Mouse (Mus musculus) MEL (cell line): ENCODE results near the gene Rps5. TPM values are rescaled to one million over a fixed set of nuclear protein-coding genes. Genes with fewer than 3 reads are reported as not detected.

Source experiments
- DNase-seq: peaks from one replicate; pipeline ENCODE4 v3.0.0; 2011; ENCODE audit warnings: low read depth, low spot score
- H3K27ac ChIP-seq: 2 replicates; pipeline ENCODE4 v1.5.1; 2012; ENCODE audit warnings: low read depth, mild to moderate bottlenecking, control low read depth, low read length, moderate library complexity; ENCODE audit not compliant: control insufficient read depth
- H3K27me3 ChIP-seq, 2 experiments: fragments of 150-350 bp in 1 of 2; sonication (generic) in 1 of 2; 2 replicates each; pipeline ENCODE4 v1.6.1; 2012; ENCODE audit warnings: low read length in 2 of 2, mild to moderate bottlenecking in 2 of 2, improper control_type of control experiment in 1 of 2, moderate library complexity in 1 of 2; ENCODE audit not compliant: insufficient read depth in 2 of 2, control insufficient read depth in 1 of 2
- H3K36me3 ChIP-seq, 2 experiments: 2 replicates each; pipeline ENCODE4 v1.6.1; 2012 to 2014; ENCODE audit warnings: low read length in 2 of 2, improper control_type of control experiment in 1 of 2, inconsistent platforms in 1 of 2, mild to moderate bottlenecking in 1 of 2; ENCODE audit not compliant: insufficient read depth in 2 of 2, control insufficient read depth in 1 of 2
- H3K4me1 ChIP-seq, 2 experiments: fragments of 150-350 bp in 1 of 2; sonication (generic) in 1 of 2; 2 replicates each; pipeline ENCODE4 v1.6.1; 2012; ENCODE audit warnings: low read length in 2 of 2, improper control_type of control experiment in 1 of 2, mild to moderate bottlenecking in 1 of 2; ENCODE audit not compliant: insufficient read depth in 2 of 2, control insufficient read depth in 1 of 2
- H3K4me3 ChIP-seq, 2 experiments: fragments of 150-350 bp in 1 of 2; sonication (generic) in 1 of 2; 2 replicates each; pipeline ENCODE4 v1.5.1; 2012; ENCODE audit warnings: low read depth in 2 of 2, low read length in 2 of 2, mild to moderate bottlenecking in 2 of 2, moderate library complexity in 2 of 2, control low read depth in 1 of 2, improper control_type of control experiment in 1 of 2; ENCODE audit not compliant: control insufficient read depth in 1 of 2, insufficient read depth in 1 of 2
- H3K79me2 ChIP-seq: 2 replicates; pipeline ENCODE4 v1.6.1; 2012; ENCODE audit warnings: mild to moderate bottlenecking, low read length, moderate library complexity; ENCODE audit not compliant: control insufficient read depth, poor library complexity, insufficient read depth
- H3K9ac ChIP-seq: 2 replicates; pipeline ENCODE4 v1.6.1; 2012; ENCODE audit warnings: low read depth, mild to moderate bottlenecking, control low read depth, low read length, moderate library complexity; ENCODE audit not compliant: control insufficient read depth, poor library complexity, severe bottlenecking
- H3K9me3 ChIP-seq: fragments of 150-350 bp; sonication (generic); replicated peaks from 2 replicates; pipeline ENCODE4 v1.6.1; 2012; ENCODE audit warnings: mild to moderate bottlenecking, low read length, improper control_type of control experiment, moderate library complexity; ENCODE audit not compliant: insufficient read depth
- BHLHE40 ChIP-seq: IDR thresholded peaks from 2 replicates; pipeline ENCODE4 v1.6.1; 2012; ENCODE audit warnings: low read depth, mild to moderate bottlenecking, inconsistent platforms, low read length, improper control_type of control experiment, borderline replicate concordance
- CHD2 ChIP-seq: IDR thresholded peaks from 2 replicates; pipeline ENCODE4 v1.6.1; 2011; ENCODE audit warnings: low read length, improper control_type of control experiment
- CTCF ChIP-seq, 3 experiments: IDR thresholded peaks in 2 of 3; conservative IDR thresholded peaks in 1 of 3; 2 replicates each; pipeline ENCODE4 v1.5.1; 2011 to 2012; ENCODE audit warnings: low read length in 3 of 3, low read depth in 2 of 3, mild to moderate bottlenecking in 2 of 3, improper control_type of control experiment in 1 of 3, inconsistent platforms in 1 of 3, mixed read lengths in 1 of 3, moderate library complexity in 1 of 3; ENCODE audit not compliant: control insufficient read depth in 1 of 3, insufficient read depth in 1 of 3, poor library complexity in 1 of 3, severe bottlenecking in 1 of 3
- ELF1 ChIP-seq: IDR thresholded peaks from 2 replicates; pipeline ENCODE4 v1.6.1; 2014; ENCODE audit warnings: low read depth, mild to moderate bottlenecking, inconsistent platforms, low read length, improper control_type of control experiment, moderate library complexity
- GATA1 ChIP-seq: IDR thresholded peaks from 2 replicates; pipeline ENCODE4 v1.6.1; 2011; ENCODE audit warnings: low read depth, low read length, improper control_type of control experiment
- MAFK ChIP-seq: IDR thresholded peaks from 2 replicates; pipeline ENCODE4 v1.6.1; 2011; ENCODE audit warnings: low read depth, mild to moderate bottlenecking, low read length, improper control_type of control experiment, borderline replicate concordance
- MAX ChIP-seq: IDR thresholded peaks from 2 replicates; pipeline ENCODE4 v1.6.1; 2011; ENCODE audit warnings: low read length, improper control_type of control experiment
- MAZ ChIP-seq: IDR thresholded peaks from 2 replicates; pipeline ENCODE4 v1.6.1; 2012; ENCODE audit warnings: low read depth, mild to moderate bottlenecking, inconsistent platforms, low read length, improper control_type of control experiment
- MEF2A ChIP-seq: IDR thresholded peaks from 2 replicates; pipeline ENCODE4 v1.6.1; 2014; ENCODE audit warnings: low read depth, mild to moderate bottlenecking, inconsistent platforms, low read length, improper control_type of control experiment; ENCODE audit not compliant: poor library complexity, insufficient replicate concordance, severe bottlenecking; ENCODE audit errors: extremely low read depth
- MXI1 ChIP-seq: IDR thresholded peaks from 2 replicates; pipeline ENCODE4 v1.6.1; 2011; ENCODE audit warnings: mild to moderate bottlenecking, low read depth, low read length, improper control_type of control experiment
- MYC ChIP-seq: IDR thresholded peaks from 2 replicates; pipeline ENCODE4 v1.6.1; 2011; ENCODE audit warnings: low read depth, mild to moderate bottlenecking, low read length, improper control_type of control experiment, moderate library complexity
- NRF1 ChIP-seq: IDR thresholded peaks from 2 replicates; pipeline ENCODE4 v1.6.1; 2014; ENCODE audit warnings: low read depth, mild to moderate bottlenecking, inconsistent platforms, low read length, improper control_type of control experiment, moderate library complexity; ENCODE audit not compliant: poor library complexity, insufficient read depth, severe bottlenecking
- RAD21 ChIP-seq: IDR thresholded peaks from 2 replicates; pipeline ENCODE4 v1.6.1; 2011; ENCODE audit warnings: mild to moderate bottlenecking, low read depth, low read length, improper control_type of control experiment
- RCOR1 ChIP-seq: IDR thresholded peaks from 2 replicates; pipeline ENCODE4 v1.6.1; 2012; ENCODE audit warnings: low read depth, mild to moderate bottlenecking, inconsistent platforms, low read length, improper control_type of control experiment
- SIN3A ChIP-seq: IDR thresholded peaks from 2 replicates; pipeline ENCODE4 v1.6.1; 2012; ENCODE audit warnings: low read length, improper control_type of control experiment, inconsistent platforms
- SMC3 ChIP-seq: IDR thresholded peaks from 2 replicates; pipeline ENCODE4 v1.6.1; 2011; ENCODE audit warnings: low read depth, low read length, improper control_type of control experiment
- TCF12 ChIP-seq: IDR thresholded peaks from 2 replicates; pipeline ENCODE4 v1.6.1; 2014; ENCODE audit warnings: low read depth, mild to moderate bottlenecking, inconsistent platforms, low read length, improper control_type of control experiment, moderate library complexity
- UBTF ChIP-seq: IDR thresholded peaks from 2 replicates; pipeline ENCODE4 v1.6.1; 2012; ENCODE audit warnings: low read depth, mild to moderate bottlenecking, inconsistent platforms, low read length, improper control_type of control experiment, moderate library complexity, borderline replicate concordance; ENCODE audit not compliant: insufficient read depth
- USF1 ChIP-seq: IDR thresholded peaks from 2 replicates; pipeline ENCODE4 v1.6.1; 2014; ENCODE audit warnings: low read depth, mild to moderate bottlenecking, inconsistent platforms, low read length, improper control_type of control experiment, moderate library complexity
- USF2 ChIP-seq, 2 experiments: IDR thresholded peaks; 2 replicates each; pipeline ENCODE4 v1.6.1; 2011 to 2012; ENCODE audit warnings: improper control_type of control experiment in 2 of 2, low read length in 2 of 2, borderline replicate concordance in 1 of 2, inconsistent platforms in 1 of 2, low read depth in 1 of 2, mild to moderate bottlenecking in 1 of 2; ENCODE audit not compliant: insufficient read depth in 1 of 2
- ZC3H11A ChIP-seq: IDR thresholded peaks from 2 replicates; pipeline ENCODE4 v1.6.1; 2012; ENCODE audit warnings: low read depth, mild to moderate bottlenecking, inconsistent platforms, low read length, improper control_type of control experiment
- ZKSCAN1 ChIP-seq: IDR thresholded peaks from 2 replicates; pipeline ENCODE4 v1.6.1; 2012; ENCODE audit warnings: low read depth, mild to moderate bottlenecking, inconsistent platforms, low read length, improper control_type of control experiment, moderate library complexity
- ZMIZ1 ChIP-seq: IDR thresholded peaks from 2 replicates; pipeline ENCODE4 v1.6.1; 2012; ENCODE audit warnings: low read depth, mild to moderate bottlenecking, inconsistent platforms, low read length, improper control_type of control experiment, moderate library complexity
- polyA plus RNA-seq, 2 experiments: library from polyadenylated mRNA; stranded (reverse) in 1 of 2; unstranded in 1 of 2; fragments of >175 nt in 1 of 2; fragments of >200 nt in 1 of 2; gene quantifications; 2 replicates each; pipeline versions ENCODE4 v1.2.1 to v1.2.4; 2012; ENCODE audit warnings: low replicate concordance in 2 of 2, low read depth in 1 of 2; ENCODE audit not compliant: insufficient read length in 2 of 2, insufficient read depth in 1 of 2, missing spikeins in 1 of 2
- total RNA-seq: library from RNA; depleted of rRNA; stranded (reverse); fragments of 300-350 nt; gene quantifications from 2 replicates; pipeline ENCODE4 v1.2.3, GENCODE M21; 2012

Gene Rps5
- total and polyA plus RNA-seq, 3 experiments = 960 to 4,196 (median 2,915) TPM

DNA sequence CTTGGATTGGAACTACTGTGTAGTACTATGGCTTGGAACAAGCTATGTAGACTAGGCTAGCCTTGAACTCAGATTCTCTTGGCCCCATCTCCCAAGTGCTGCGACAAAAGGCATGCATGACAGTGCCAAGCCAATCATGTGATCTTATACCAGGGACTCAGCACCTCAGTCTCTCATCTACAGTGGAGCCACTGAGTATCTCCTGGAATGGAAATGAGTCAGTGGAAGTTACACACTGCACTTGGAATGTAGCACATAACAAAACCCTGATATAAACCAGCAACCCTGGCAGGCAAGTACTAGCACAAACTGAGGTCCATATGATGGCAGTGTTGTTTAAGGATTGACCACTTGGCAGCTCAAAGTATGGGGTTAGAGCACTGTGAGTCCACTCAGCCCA, 16.9 kb upstream of the Rps5 start:
- peaks cover 0 to 3% of the 10 kb centered on the region in 2 experiments; a peak in 1 of 4 replicates for H3K36me3 ChIP-seq

DNA sequence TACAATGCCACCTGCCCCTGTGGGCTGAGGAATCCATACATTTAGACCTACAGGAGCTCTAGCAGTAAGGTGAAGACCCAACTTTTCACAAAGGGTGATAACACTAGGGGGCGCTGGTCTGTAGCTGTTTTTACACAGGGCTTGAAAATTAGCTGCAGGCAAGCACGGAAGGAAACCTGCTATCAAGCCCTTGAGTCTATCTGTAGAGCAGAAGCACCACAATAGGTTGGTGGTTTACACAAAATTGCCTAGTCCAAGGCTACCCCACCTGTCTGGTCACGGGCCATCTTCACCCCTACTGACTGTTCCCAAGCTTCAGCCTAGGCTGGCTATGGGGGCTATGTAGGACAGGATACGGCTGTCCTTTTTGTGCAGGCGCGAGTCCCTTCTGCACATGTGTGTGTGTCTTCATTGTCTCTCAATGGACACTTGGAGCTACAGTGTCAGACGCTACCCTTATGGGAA, 12.6 kb upstream of the Rps5 start:
- no peaks in the 10 kb centered on the region for H3K9me3 ChIP-seq
- peak overlapping the region; percentile 85 for H3K27ac ChIP-seq
- TF ChIP-seq SMC3 = peak; percentile 26; the same call in 1 of the 2 replicates
- TF ChIP-seq TCF12 = no peak
- peak; percentile 15; the same call in 1 of the 2 replicates for TF ChIP-seq RAD21
- peak; percentile 17; the same call in 1 of the 2 replicates for TF ChIP-seq MAX
- no peak for TF ChIP-seq USF1
- no peak for TF ChIP-seq MYC
- peak; percentile 16 to 62 (median 45); a peak in 5 of 6 replicates for TF ChIP-seq CTCF (IDR thresholded peaks at IDR 0.05 in 2 of 3, conservative IDR thresholded peaks at IDR 0.05 in 1 of 3; ENCODE audit: control insufficient read depth in 1 of 3, insufficient read depth in 1 of 3, low read depth in 2 of 3, low read length in 3 of 3, poor library complexity in 1 of 3, severe bottlenecking in 1 of 3)
- no peak for TF ChIP-seq GATA1
- no peak for TF ChIP-seq ZMIZ1
- no peak for TF ChIP-seq UBTF
- peak; percentile 87 for DNase-seq
- H3K4me1 ChIP-seq = peaks cover 0 to 3% of the 10 kb centered on the region in 2 experiments; a peak in 3 of 4 replicates
- peak overlapping the region; percentile 70 for H3K9ac ChIP-seq
- H3K27me3 ChIP-seq = no peaks in the 10 kb centered on the region
- peak overlapping the region; percentile 62 to 71 for H3K4me3 ChIP-seq
- H3K79me2 ChIP-seq = no peaks in the 10 kb centered on the region; the same call in 1 of the 2 replicates
- peaks cover 0 to 2% of the 10 kb centered on the region in 2 experiments; a peak in 1 of 4 replicates for H3K36me3 ChIP-seq

More for the DNA sequence above, 16.9 kb upstream of the Rps5 start:
- H3K4me1 ChIP-seq = peaks cover 0 to 3% of the 10 kb centered on the region in 2 experiments; a peak in 1 of 4 replicates
- H3K79me2 ChIP-seq = 0 out of 2 replicates have a peak, but pooled peaks cover 1% of the 10 kb centered on the region
- no peak for DNase-seq
- H3K27me3 ChIP-seq = no peaks in the 10 kb centered on the region
- no peaks in the 10 kb centered on the region for H3K9me3 ChIP-seq
- TF ChIP-seq MEF2A = no peak
- TF ChIP-seq CTCF (IDR thresholded peaks at IDR 0.05 in 2 of 3, conservative IDR thresholded peaks at IDR 0.05 in 1 of 3; ENCODE audit: control insufficient read depth in 1 of 3, insufficient read depth in 1 of 3, low read depth in 2 of 3, low read length in 3 of 3, poor library complexity in 1 of 3, severe bottlenecking in 1 of 3) = no peak
- TF ChIP-seq ELF1 = no peak
- TF ChIP-seq ZC3H11A = no peak
- TF ChIP-seq ZKSCAN1 = no peak
- no peak for TF ChIP-seq UBTF
- no peak for TF ChIP-seq MAZ
- no peak for TF ChIP-seq SIN3A
- no peak for TF ChIP-seq ZMIZ1
- no peak for TF ChIP-seq RCOR1
- TF ChIP-seq MAFK = no peak
- TF ChIP-seq BHLHE40 = no peak
- TF ChIP-seq MXI1 = no peak
- TF ChIP-seq CHD2 = no peak
- TF ChIP-seq MAX = no peak
- no peak for TF ChIP-seq USF2 (IDR thresholded peaks at IDR 0.05; ENCODE audit: borderline replicate concordance in 1 of 2, insufficient read depth in 1 of 2, low read depth in 1 of 2, low read length in 2 of 2)
- no peak for TF ChIP-seq NRF1
- no peak for TF ChIP-seq TCF12
- no peak overlapping the region for H3K4me3 ChIP-seq
- H3K27ac ChIP-seq = no peak overlapping the region
- H3K9ac ChIP-seq = no peak overlapping the region
